Mouse (Mus musculus) thymus, postnatal 0 days (tissue): ENCODE measurements at regions not wholly inside any gene's neighbourhood (a gene's known extent, or its start where the extent isn't known, plus 50 kb on each side); places are given as distances from the start of the nearest gene placed in this dataset.

Experiments used
- DNase-seq: peaks from one replicate; pipeline ENCODE4 v3.0.0-alpha.2; 2015; ENCODE audit warnings: low spot score

GRCm38 (mm10) chr15:5507545-5507913 lies 263.5 kb upstream of the Ptger4 start:
- DNase-seq, result no peak

- peak; percentile 81 for DNase-seq
Observed at GRCm38 (mm10) chr15:5510056-5510455, 266.1 kb upstream of the Ptger4 start.

- DNase-seq, result peak; percentile 42
Observed at GRCm38 (mm10) chr15:5511046-5511445, 267.1 kb upstream of the Ptger4 start.

DNA sequence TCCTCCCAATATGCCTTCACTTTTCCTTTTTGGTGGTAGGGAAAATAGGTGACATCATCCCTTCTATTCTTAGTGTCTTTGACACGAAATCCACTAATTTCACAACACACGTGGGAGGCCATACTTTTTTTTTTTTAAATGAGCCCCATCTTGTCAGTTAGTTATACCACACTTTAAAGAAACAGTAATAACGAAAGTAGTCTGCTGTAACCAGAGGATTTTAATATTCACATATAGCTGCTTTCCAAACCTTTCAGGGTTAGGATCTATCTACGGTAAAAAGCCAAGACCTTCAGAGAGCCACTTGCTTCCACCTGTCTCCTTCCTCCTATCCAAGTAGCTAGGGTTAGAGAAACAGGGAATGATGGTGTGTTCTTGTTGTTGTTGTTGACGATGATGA lies 268.6 kb upstream of the Ptger4 start:
- DNase-seq, result no peak

DNA sequence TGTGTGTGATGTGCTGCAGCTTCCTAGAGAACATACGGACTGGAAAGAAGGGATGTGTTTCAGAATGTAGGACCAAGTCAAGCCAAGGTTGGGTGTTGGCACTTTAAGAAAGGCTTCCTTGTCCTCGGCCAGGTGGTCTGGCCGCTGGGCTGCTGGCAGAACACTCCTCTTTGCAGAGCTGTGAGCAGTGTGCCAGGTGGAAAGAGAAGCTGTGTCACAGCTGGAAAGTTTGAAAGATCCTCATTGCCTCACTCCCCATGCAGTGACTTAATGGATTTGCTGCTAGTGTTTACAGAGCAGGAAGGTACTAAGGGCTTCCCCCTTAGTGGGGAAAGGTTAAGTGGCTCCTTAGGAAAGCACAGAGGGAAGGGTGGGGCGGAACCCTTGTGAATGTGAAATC lies 269.2 kb upstream of the Ptger4 start:
- DNase-seq, result peak; percentile 62

DNA sequence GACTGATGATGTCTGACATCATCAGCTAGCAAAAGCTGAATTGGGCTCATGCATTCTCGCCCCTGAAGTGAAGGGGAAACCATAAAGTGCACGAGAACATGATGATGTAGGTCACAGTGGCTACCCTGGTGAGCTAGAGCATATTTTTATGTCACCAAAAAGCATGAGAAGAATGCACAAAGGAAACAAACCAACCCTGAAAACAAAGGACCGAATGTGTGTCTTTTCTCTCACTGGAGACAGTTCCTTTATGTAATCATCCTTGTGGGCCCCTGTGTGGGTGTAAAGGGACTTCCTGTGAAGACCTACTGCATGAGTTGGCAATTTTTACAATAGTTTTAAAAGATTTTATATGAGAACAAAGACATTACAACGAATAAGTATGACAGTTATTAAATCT lies 270.2 kb upstream of the Ptger4 start:
- DNase-seq, result peak; percentile 83

GRCm38 (mm10) chr15:5517244-5517966 lies 273.4 kb upstream of the Ptger4 start:
- peak; percentile 43 for DNase-seq

- no peak for DNase-seq
Observed at GRCm38 (mm10) chr15:5519552-5519951, 275.6 kb upstream of the Ptger4 start.

DNA sequence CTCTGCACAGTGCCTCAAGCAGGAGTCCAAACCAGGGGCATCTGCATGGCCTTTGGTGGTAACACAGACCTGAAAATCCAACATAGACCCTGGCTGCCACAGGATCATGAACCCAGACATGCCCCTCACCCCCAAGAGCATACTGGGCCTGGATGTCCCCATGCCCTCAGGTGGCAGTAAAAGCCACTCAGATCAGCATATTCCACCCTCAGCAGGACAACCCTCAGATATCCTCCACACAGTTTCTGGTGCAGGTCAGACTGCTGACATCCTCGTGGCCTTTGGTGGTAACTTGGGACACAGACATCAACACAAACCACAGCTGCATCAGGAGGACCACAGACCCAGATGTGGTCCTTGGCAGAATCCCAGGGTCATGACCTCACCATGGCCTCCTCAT lies 276.0 kb upstream of the Ptger4 start:
- no peak for DNase-seq

DNA sequence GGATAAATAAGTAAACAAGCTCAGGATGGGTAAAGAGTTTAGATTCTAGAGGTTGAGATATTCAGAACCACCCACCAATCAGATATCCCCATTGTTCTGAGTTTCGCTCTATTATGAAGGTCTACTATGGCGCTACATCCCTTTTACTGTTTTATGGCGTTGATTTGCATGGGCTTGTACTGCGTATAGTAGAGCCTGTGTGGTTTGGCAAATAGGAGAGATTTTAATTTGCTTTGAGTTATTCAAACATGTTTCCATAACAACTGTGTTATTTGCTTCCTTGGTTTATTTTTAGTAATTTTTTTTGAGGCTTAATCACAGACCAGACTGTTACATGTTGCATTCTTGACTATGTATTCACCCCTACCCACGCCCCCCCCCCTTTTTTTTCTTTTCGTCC lies 284.6 kb upstream of the Ptger4 start:
- DNase-seq, result no peak

GRCm38 (mm10) chr15:5533656-5534055 lies 289.7 kb upstream of the Ptger4 start:
- DNase-seq, result no peak

DNA sequence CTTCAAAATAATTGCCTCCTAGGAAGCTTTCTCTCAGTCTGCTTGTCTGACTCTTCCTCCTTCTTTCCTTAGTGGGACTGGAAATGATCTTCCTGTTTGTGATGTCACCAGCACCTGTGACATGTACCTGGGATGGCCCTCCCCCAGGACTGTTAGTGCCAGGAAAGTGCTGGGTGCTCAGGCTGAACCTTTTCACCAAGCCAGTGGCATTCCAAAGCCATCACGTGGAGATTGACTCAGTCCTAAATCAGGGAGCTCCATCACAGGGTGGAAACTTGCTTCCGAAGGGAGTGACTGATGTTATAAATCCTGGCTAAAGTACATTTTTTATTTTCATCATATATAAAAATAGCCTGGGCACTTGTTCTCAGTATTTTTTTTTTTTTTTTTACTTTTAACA lies 293.4 kb upstream of the Ptger4 start:
- DNase-seq, result no peak

DNA sequence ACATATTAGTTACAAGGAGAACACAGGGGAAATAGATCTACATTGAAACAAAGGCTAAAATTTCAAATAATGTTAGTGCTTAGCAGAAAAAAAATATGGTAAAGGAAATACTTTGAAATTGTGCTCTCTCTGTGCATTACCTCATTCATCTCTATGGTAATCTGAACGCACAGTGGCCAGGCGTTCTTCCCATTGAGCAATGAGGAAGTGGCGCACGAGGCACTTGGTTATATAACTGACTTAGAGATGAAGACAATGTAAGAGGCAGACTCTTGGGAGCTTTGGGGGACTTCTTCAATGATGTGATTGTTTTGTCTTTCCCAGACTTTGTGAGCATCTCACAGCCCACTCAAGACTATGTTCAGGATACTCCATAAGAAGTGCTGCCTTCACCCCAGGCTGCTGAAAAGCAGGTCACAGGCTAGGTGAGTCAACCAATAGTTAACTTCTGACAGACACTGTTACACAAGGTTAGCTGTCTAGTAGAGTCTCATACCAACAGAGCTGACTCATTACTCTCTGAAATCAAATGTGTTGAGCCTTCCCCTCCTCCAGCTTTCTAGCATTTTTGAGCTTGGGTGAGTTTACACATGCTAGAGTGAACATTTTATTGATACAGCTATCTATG lies 295.4 kb upstream of the Ptger4 start:
- DNase-seq, result no peak

GRCm38 (mm10) chr15:5554526-5554925 lies 310.5 kb upstream of the Ptger4 start:
- DNase-seq, result peak; percentile 37

DNA sequence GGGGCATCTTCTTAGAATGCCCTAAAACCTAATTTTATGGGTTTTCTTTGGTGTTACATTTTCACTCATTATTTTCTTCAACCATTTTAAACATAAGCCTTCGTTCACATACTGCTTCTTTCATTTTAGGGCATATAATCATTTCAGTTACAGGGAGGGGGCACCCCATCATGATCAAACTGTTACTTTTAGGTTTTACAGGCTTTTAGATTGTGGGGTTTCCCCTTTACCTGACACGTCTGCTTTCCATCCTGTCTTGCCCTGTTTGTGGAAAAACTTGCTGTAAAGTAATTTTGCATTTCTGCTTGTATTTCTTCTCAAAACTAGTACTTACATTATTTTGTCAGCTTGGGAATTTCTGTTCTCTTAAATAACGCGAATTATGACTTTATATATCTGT lies 310.9 kb upstream of the Ptger4 start:
- DNase-seq, result no peak

DNA sequence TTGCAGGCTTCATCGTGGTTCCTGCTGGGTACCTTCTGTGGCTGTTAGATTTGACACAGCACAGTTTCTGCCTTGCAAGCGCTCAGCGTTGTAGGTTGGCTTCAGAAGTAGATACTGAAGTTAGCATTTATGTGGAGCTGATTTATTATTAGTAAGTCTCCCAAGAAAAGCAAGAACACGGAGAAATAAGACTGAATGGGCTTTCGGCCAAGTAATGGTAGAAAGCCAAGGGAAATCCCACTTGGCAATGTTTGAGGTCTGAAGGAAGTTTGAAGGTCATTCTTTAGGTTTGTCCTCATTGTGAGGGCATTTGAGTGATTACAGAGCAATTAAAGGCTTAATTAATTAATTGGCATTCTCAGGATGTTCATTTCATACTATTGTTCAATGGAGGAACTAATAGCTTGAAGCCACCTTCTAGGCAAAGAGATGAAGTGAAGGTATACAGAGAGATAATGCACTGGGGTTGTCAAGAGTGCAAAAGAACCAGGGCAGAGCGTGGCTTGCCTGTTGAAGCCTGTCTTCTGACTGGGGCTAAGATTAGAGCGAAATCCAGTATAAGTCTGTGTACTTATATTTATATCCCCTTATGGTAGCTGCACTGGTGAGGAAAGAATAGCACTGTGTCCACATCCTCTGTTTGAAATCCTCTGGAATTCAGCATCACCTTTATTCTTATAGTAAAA lies 311.5 kb upstream of the Ptger4 start:
- no peak for DNase-seq

DNA sequence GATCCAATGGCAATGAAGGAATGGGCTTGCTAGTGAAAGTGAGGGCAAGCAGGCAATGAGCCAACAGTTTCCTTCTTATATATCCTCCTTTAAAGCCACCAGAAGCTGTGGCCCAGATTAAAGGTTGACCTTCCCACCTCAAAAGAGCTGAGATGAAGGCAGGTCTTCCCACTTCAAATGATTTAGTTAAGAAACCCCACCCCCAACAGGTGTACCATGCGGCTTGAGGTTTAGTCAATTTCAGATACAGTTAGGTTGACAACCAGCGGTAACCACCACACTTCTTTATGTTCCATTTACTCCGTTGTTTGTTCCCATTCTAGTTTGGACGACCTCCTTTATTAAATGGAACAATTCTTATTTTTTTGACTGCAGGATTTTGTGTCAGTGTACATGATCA lies 317.8 kb upstream of the Ptger4 start:
- DNase-seq, result peak; percentile 47

DNA sequence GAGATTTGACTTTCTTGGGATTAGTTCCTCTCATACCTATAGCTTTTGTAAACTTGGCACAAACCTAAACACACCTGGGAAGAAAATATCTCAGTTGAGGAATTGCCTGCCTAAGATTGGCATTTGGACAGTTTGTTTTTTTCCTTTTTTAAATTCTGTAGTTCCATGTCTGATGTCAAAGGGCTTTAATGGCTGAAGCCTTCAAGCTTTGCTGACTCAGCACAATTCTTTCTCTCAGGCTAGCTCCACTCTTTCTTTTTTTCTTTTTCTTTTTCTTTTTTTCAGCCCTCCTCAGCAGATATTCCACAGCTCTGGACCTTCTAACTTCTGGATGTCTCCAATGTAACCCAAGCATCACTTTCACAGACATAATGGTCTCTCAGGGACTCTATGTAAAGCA lies 330.4 kb upstream of the Ptger4 start:
- no peak for DNase-seq

- DNase-seq, result no peak
Observed at GRCm38 (mm10) chr15:5579559-5579958, 335.6 kb upstream of the Ptger4 start.

- no peak for DNase-seq
Observed at GRCm38 (mm10) chr15:5580416-5580815, 336.4 kb upstream of the Ptger4 start.

- no peak for DNase-seq
Observed at GRCm38 (mm10) chr15:5584381-5584780, 340.4 kb upstream of the Ptger4 start.

GRCm38 (mm10) chr15:5604732-5605266 lies 360.8 kb upstream of the Ptger4 start:
- DNase-seq, result no peak

DNA sequence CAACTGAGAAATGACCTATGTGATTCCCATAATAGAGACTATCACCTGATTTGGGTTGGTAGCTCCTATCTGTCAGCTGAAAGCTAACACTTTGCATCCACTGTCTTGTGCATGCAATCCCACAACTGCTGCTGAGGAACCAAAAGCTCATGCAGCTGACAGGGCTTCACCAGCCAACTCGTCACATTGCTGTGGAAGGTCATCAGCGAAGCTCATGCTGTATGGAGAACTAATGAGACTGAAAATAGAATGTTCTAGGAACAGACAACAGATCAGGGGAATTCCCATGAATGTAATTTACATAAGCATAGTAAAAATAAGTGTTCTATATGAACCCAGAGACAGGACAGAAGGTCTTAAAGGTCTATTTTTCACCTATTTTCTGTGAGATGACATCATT lies 363.5 kb upstream of the Ptger4 start:
- DNase-seq, result no peak
